In genomic region chr7:31115587-31116043, GRCm38 (mm10) we compare ENCODE assay signal across 9 mouse cellular contexts. TPM values are rescaled to one million over a fixed set of nuclear protein-coding genes. Genes with fewer than 3 reads are reported as not detected.
DNase-seq lines count a peak whose midpoint lies in the region; ATAC-seq and TF ChIP-seq lines count a peak whose summit lies in the region.
"Had no signal": no experiment of that assay in that cellular context is flagged by ENCODE, and none has a peak within 500 bp of the region (broad histone marks: within the 10 kb centered on the region; RNA-seq: fewer than 3 reads in every experiment).

No protein-coding gene starts in this region.

- H3K4me1 ChIP-seq in heart, embryonic 16.5 days (ENCODE audit: control insufficient read depth, insufficient read depth, low read length) = peaks cover 27% of the 10 kb centered on the region
- H3K4me1 ChIP-seq in limb, embryonic 10.5 days = peaks cover 28% of the 10 kb centered on the region
- H3K4me1 ChIP-seq in megakaryocyte, embryonic 14.5 days = peaks cover 58% of the 10 kb centered on the region
- no peaks in the 10 kb centered on the region for H3K4me1 ChIP-seq in forebrain, postnatal 0 days (ENCODE audit: insufficient read depth)

- H3K4me2 ChIP-seq in heart, embryonic 16.5 days (ENCODE audit: low read depth, low read length) = peak overlapping the region; percentile 43
- H3K4me2 ChIP-seq in forebrain, postnatal 0 days (ENCODE audit: low read depth) = no peak overlapping the region

- no peaks in the 10 kb centered on the region for H3K27me3 ChIP-seq in heart, embryonic 16.5 days (ENCODE audit: control insufficient read depth, insufficient read depth, low read length)
- no peaks in the 10 kb centered on the region for H3K27me3 ChIP-seq in limb, embryonic 10.5 days (ENCODE audit: low read depth, poor library complexity, severe bottlenecking)
- peaks cover 27% of the 10 kb centered on the region for H3K27me3 ChIP-seq in megakaryocyte, embryonic 14.5 days (replicated peaks)
- no peaks in the 10 kb centered on the region for H3K27me3 ChIP-seq in forebrain, postnatal 0 days (ENCODE audit: insufficient read depth, low read length)

- peak overlapping the region; percentile 60 for H3K9ac ChIP-seq in heart, embryonic 16.5 days (ENCODE audit: low read length)
- no peak overlapping the region for H3K9ac ChIP-seq in forebrain, postnatal 0 days

- no peak for TF ChIP-seq CTCF in forebrain, postnatal 0 days (IDR thresholded peaks at IDR 0.05; ENCODE audit: low read depth)

- peak; percentile 27 to 38 for DNase-seq in spleen, adult 18-20 months
- no peak for DNase-seq in spleen, adult 12 weeks (ENCODE audit: low spot score)
- peak; percentile 55 for DNase-seq in embryo, embryonic 11 days
- DNase-seq in limb, embryonic 10.5 days (ENCODE audit: low spot score) = peak; percentile 52
- DNase-seq in forebrain, postnatal 0 days = no peak

- 18% methylated on average over 17 of the region's 17 CpGs for WGBS in heart, embryonic 16.5 days
- WGBS in limb, embryonic 10.5 days = 29% methylated on average over 17 of the region's 17 CpGs
- 36% methylated on average over 17 of the region's 17 CpGs for WGBS in forebrain, postnatal 0 days

- peak; percentile 79 for ATAC-seq in heart, embryonic 16.5 days (replicated peaks; ENCODE audit: extremely low read depth, insufficient read depth, low FRiP score)
- ATAC-seq in frontal cortex, adult (ENCODE audit: low TSS enrichment) = no peak
- no peak for ATAC-seq in forebrain, postnatal 0 days

- no peak overlapping the region for H3K4me3 ChIP-seq in heart, embryonic 16.5 days (ENCODE audit: low read length)
- peak overlapping the region; percentile 36 for H3K4me3 ChIP-seq in limb, embryonic 10.5 days
- H3K4me3 ChIP-seq in megakaryocyte, embryonic 14.5 days (replicated peaks) = peak overlapping the region; percentile 51
- no peak overlapping the region for H3K4me3 ChIP-seq in forebrain, postnatal 0 days (ENCODE audit: low read depth, low read length)

- H3K27ac ChIP-seq in heart, embryonic 16.5 days (ENCODE audit: low read length) = peak overlapping the region; percentile 69
- peak overlapping the region; percentile 80 for H3K27ac ChIP-seq in limb, embryonic 10.5 days
- H3K27ac ChIP-seq in forebrain, postnatal 0 days (ENCODE audit: low read depth, low read length) = no peak overlapping the region
- H3K27ac ChIP-seq: macrophage had no signal

- no peaks in the 10 kb centered on the region for H3K36me3 ChIP-seq in heart, embryonic 16.5 days (ENCODE audit: control insufficient read depth, insufficient read depth)
- H3K36me3 ChIP-seq in limb, embryonic 10.5 days = no peaks in the 10 kb centered on the region
- no peaks in the 10 kb centered on the region for H3K36me3 ChIP-seq in megakaryocyte, embryonic 14.5 days (replicated peaks; ENCODE audit: low read length)
- H3K36me3 ChIP-seq in forebrain, postnatal 0 days (ENCODE audit: insufficient read depth) = no peaks in the 10 kb centered on the region

- H3K9me3 ChIP-seq in heart, embryonic 16.5 days (replicated peaks; ENCODE audit: control insufficient read depth, low read length) = no peaks in the 10 kb centered on the region
- H3K9me3 ChIP-seq in limb, embryonic 10.5 days (replicated peaks) = no peaks in the 10 kb centered on the region
- no peaks in the 10 kb centered on the region for H3K9me3 ChIP-seq in megakaryocyte, embryonic 14.5 days
- no peaks in the 10 kb centered on the region for H3K9me3 ChIP-seq in forebrain, postnatal 0 days (ENCODE audit: low read length)

RNA-seq across cellular contexts. Expression of gene Hpn, which starts 0.5 kb away (rescaled TPM):
- polyA plus RNA-seq in heart, embryonic 16.5 days (2015; fragmentation: Nextera tagmentation; extraction: Ambion mirVana) = 2.6 and 3.1 TPM in 2 replicates
- 3.1 TPM in 2 replicates for polyA plus RNA-seq in limb, embryonic 10.5 days (2016; fragmentation: Nextera tagmentation; extraction: Ambion mirVana)
- 1.8 TPM in 1 of 2 replicates, not detected in the other for polyA plus RNA-seq in megakaryocyte, embryonic 14.5 days (2012; ENCODE audit: insufficient read depth, low replicate concordance)
- total RNA-seq in forebrain, postnatal 0 days (2014; rRNA removed) = 0.48 TPM in 1 of 2 replicates, not detected in the other
- polyA plus RNA-seq in forebrain, postnatal 0 days (2015; fragmentation: Nextera tagmentation; extraction: Ambion mirVana) = 0.19 and 0.61 TPM in 2 replicates

RNA-seq across cellular contexts. Expression of gene Scn1b, which starts 11.2 kb away (rescaled TPM):
- polyA plus RNA-seq in heart, embryonic 16.5 days (2015; fragmentation: Nextera tagmentation; extraction: Ambion mirVana) = 2.8 and 3.5 TPM in 2 replicates
- 0.38 and 0.81 TPM in 2 replicates for polyA plus RNA-seq in limb, embryonic 10.5 days (2016; fragmentation: Nextera tagmentation; extraction: Ambion mirVana)
- 8.8 and 28.4 TPM in 2 replicates for polyA plus RNA-seq in megakaryocyte, embryonic 14.5 days (2012; ENCODE audit: insufficient read depth, low replicate concordance)
- 26.7 and 38.0 TPM in 2 replicates for total RNA-seq in forebrain, postnatal 0 days (2014; rRNA removed)
- 24.4 and 29.8 TPM in 2 replicates for polyA plus RNA-seq in forebrain, postnatal 0 days (2015; fragmentation: Nextera tagmentation; extraction: Ambion mirVana)

RNA-seq across cellular contexts. Expression of gene Fxyd3, which starts 39.1 kb away (rescaled TPM):
- 8.0 and 10.1 TPM in 2 replicates for polyA plus RNA-seq in heart, embryonic 16.5 days (2015; fragmentation: Nextera tagmentation; extraction: Ambion mirVana)
- polyA plus RNA-seq in limb, embryonic 10.5 days (2016; fragmentation: Nextera tagmentation; extraction: Ambion mirVana) = 7.6 and 10.0 TPM in 2 replicates
- polyA plus RNA-seq in megakaryocyte, embryonic 14.5 days (2012; ENCODE audit: insufficient read depth, low replicate concordance) = not detected in 2 replicates
- total RNA-seq in forebrain, postnatal 0 days (2014; rRNA removed) = not detected in 2 replicates
- not detected in 2 replicates for polyA plus RNA-seq in forebrain, postnatal 0 days (2015; fragmentation: Nextera tagmentation; extraction: Ambion mirVana)
- polyA plus RNA-seq: macrophage had no signal

RNA-seq across cellular contexts. Expression of gene Gramd1a, which starts 40.1 kb away (rescaled TPM):
- 53.1 and 58.0 TPM in 2 replicates for polyA plus RNA-seq in heart, embryonic 16.5 days (2015; fragmentation: Nextera tagmentation; extraction: Ambion mirVana)
- polyA plus RNA-seq in limb, embryonic 10.5 days (2016; fragmentation: Nextera tagmentation; extraction: Ambion mirVana) = 87.3 and 106 TPM in 2 replicates
- 122 and 287 TPM in 2 replicates for polyA plus RNA-seq in megakaryocyte, embryonic 14.5 days (2012; ENCODE audit: insufficient read depth, low replicate concordance)
- total RNA-seq in forebrain, postnatal 0 days (2014; rRNA removed) = 244 and 265 TPM in 2 replicates
- 176 and 178 TPM in 2 replicates for polyA plus RNA-seq in forebrain, postnatal 0 days (2015; fragmentation: Nextera tagmentation; extraction: Ambion mirVana)

RNA-seq across cellular contexts. Expression of gene Lgi4, which starts 56.5 kb away (rescaled TPM):
- 0.09 and 0.11 TPM in 2 replicates for polyA plus RNA-seq in heart, embryonic 16.5 days (2015; fragmentation: Nextera tagmentation; extraction: Ambion mirVana)
- 0.13 and 0.16 TPM in 2 replicates for polyA plus RNA-seq in limb, embryonic 10.5 days (2016; fragmentation: Nextera tagmentation; extraction: Ambion mirVana)
- 0.23 and 0.67 TPM in 2 replicates for polyA plus RNA-seq in megakaryocyte, embryonic 14.5 days (2012; ENCODE audit: insufficient read depth, low replicate concordance)
- total RNA-seq in forebrain, postnatal 0 days (2014; rRNA removed) = 1.1 and 1.6 TPM in 2 replicates
- polyA plus RNA-seq in forebrain, postnatal 0 days (2015; fragmentation: Nextera tagmentation; extraction: Ambion mirVana) = 0.68 and 0.98 TPM in 2 replicates

Comparison
In these comparisons a context has a peak if more than half of its experiments do, and no peak if none do; other contexts are left out.
1. DNase-seq: peak in spleen, adult 18-20 months (2 of 2), embryo, embryonic 11 days (single experiment) and limb, embryonic 10.5 days (single experiment); none in spleen, adult 12 weeks (single experiment) and forebrain, postnatal 0 days (single experiment).
2. H3K4me3 ChIP-seq: peak in limb, embryonic 10.5 days (single experiment) and megakaryocyte, embryonic 14.5 days (single experiment); none in heart, embryonic 16.5 days (single experiment) and forebrain, postnatal 0 days (single experiment).